Mouse (Mus musculus): ENCODE results near the gene Ptpn21. TPM values are rescaled to one million over a fixed set of nuclear protein-coding genes. Genes with fewer than 3 reads are reported as not detected.

Ptpn21 gene
- polyA plus RNA-seq, 1 experiment from 2014 or later: 5.3 TPM

DNA sequence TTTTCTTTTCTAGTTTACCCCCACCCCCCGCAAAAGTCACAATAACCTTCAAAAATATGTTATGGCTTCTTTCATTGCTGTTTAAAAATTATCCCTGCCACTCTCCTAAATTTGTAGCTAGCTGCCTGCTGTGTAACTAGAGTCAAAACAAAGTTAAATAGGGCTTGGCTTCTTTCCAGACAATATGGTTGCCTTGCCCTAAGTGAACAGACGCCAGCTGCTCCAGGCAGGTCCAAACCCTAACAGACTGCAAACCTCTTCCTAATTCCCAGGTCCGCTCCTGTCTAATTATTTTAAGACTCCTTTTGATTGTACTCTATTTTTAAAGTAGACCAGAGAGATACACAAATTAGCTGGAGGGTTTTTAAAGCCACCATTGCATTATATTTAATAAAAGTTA lies 16.6 kb downstream of the Ptpn21 start:
- DNase-seq (ENCODE audit: low spot score) (peak; percentile 10), ATAC-seq (replicated peaks; ENCODE audit: insufficient number of reproducible peaks, low FRiP score, low TSS enrichment, low read depth) (no peak)
- no peaks in the 10 kb centered on the region for H3K27me3 ChIP-seq (ENCODE audit: control insufficient read depth, insufficient read depth, low read length)
- no peak overlapping the region for H3K27ac ChIP-seq (replicated peaks; ENCODE audit: low read depth, low read length)
- no peak overlapping the region for H3K4me2 ChIP-seq (ENCODE audit: low read depth, low read length)
- H3K36me3 ChIP-seq (replicated peaks; ENCODE audit: control insufficient read depth, insufficient read depth, low read depth, low read length): no peaks in the 10 kb centered on the region
- H3K9me3 ChIP-seq (replicated peaks; ENCODE audit: control insufficient read depth, low read length): no peaks in the 10 kb centered on the region
- 73% methylated on average over 3 of the region's 3 CpGs for WGBS
- no peaks in the 10 kb centered on the region for H3K4me1 ChIP-seq (ENCODE audit: control insufficient read depth, insufficient read depth, low read length)
- H3K4me3 ChIP-seq (ENCODE audit: low read depth, low read length): no peak overlapping the region
- no peak overlapping the region for H3K9ac ChIP-seq (replicated peaks; ENCODE audit: low read length)

DNA sequence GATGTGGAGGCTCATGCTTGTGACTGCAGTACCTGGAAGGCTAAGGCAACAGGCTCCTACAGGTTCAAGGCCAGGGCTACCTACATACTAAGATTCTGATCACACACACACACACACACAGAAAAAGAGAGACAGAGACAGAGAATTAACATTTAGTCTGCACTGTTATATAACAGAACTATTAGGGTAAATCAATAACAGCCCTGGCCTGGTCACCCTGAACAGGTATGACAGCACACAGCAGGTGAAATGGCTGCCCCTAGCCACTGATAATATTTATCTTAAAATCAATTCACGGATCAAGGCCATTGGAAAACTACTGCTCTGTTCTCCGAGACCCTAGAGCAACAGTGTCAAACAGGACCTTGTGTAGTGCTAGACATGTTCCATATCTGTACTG lies 21.1 kb downstream of the Ptpn21 start:
- H3K4me2 ChIP-seq (ENCODE audit: low read depth, low read length): no peak overlapping the region
- 87% methylated on average over 2 of the region's 2 CpGs for WGBS
- H3K27me3 ChIP-seq (ENCODE audit: control insufficient read depth, insufficient read depth, low read length): no peaks in the 10 kb centered on the region
- H3K4me1 ChIP-seq (ENCODE audit: control insufficient read depth, insufficient read depth, low read length): no peaks in the 10 kb centered on the region
- ATAC-seq (replicated peaks; ENCODE audit: insufficient number of reproducible peaks, low FRiP score, low TSS enrichment, low read depth) (no peak), DNase-seq (ENCODE audit: low spot score) (no peak)
- H3K36me3 ChIP-seq (replicated peaks; ENCODE audit: control insufficient read depth, insufficient read depth, low read depth, low read length): no peaks in the 10 kb centered on the region
- H3K27ac ChIP-seq (replicated peaks; ENCODE audit: low read depth, low read length): no peak overlapping the region
- no peaks in the 10 kb centered on the region for H3K9me3 ChIP-seq (replicated peaks; ENCODE audit: control insufficient read depth, low read length)
- H3K9ac ChIP-seq (replicated peaks; ENCODE audit: low read length): no peak overlapping the region
- H3K4me3 ChIP-seq (ENCODE audit: low read depth, low read length): no peak overlapping the region

DNA sequence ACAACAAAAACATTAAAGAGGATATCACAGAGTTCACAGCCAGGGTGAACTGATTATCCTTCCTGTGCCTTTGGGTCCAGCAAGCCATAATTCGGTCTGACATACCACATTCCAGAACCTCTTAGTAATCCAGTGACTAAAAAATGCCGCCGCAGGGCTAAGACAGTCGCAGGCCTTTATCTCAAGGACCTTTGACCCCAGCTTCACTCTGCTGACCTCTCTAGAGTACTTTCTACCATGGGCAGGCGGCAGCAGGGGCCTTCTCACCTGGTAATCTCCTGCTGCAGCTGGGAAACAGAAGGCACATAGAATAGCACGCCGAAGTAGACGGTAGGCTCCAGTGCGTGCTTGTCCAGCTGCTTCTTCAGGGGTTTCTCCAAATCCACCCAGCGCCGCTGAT lies 22.4 kb downstream of the Ptpn21 start:
- H3K4me3 ChIP-seq (ENCODE audit: low read depth, low read length): no peak overlapping the region
- H3K9ac ChIP-seq (replicated peaks; ENCODE audit: low read length): no peak overlapping the region
- no peaks in the 10 kb centered on the region for H3K27me3 ChIP-seq (ENCODE audit: control insufficient read depth, insufficient read depth, low read length)
- WGBS: 10% methylated on average over 11 of the region's 11 CpGs
- no peak overlapping the region for H3K27ac ChIP-seq (replicated peaks; ENCODE audit: low read depth, low read length)
- ATAC-seq (replicated peaks; ENCODE audit: insufficient number of reproducible peaks, low FRiP score, low TSS enrichment, low read depth) (no peak), DNase-seq (ENCODE audit: low spot score) (peak; percentile 9)
- H3K36me3 ChIP-seq (replicated peaks; ENCODE audit: control insufficient read depth, insufficient read depth, low read depth, low read length): no peaks in the 10 kb centered on the region
- H3K9me3 ChIP-seq (replicated peaks; ENCODE audit: control insufficient read depth, low read length): no peaks in the 10 kb centered on the region
- no peaks in the 10 kb centered on the region for H3K4me1 ChIP-seq (ENCODE audit: control insufficient read depth, insufficient read depth, low read length)
- no peak overlapping the region for H3K4me2 ChIP-seq (ENCODE audit: low read depth, low read length)

DNA sequence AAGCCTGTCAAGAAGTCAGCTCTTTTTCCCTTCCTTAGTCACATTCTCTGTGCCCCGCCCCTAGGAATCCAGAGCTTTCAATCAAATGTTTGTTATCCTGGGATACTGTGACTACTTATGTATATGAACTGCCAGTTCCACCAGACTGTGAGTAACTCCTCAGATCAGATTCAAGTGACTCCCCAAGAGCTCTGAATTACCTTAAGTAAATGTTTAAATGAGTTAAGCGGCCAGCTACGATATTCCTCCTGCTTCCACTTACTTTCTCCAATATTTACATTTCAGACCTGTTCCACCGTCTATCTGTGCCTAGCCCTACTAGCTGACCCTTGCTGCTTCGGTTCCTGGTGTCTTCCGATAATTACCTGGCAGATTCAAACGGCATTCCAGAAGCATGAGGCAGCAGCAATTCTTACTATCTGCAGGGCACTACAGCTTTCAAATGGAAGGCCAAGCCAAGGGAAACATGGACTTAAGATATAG lies 23.5 kb downstream of the Ptpn21 start:
- no peaks in the 10 kb centered on the region for H3K36me3 ChIP-seq (replicated peaks; ENCODE audit: control insufficient read depth, insufficient read depth, low read depth, low read length)
- H3K27me3 ChIP-seq (ENCODE audit: control insufficient read depth, insufficient read depth, low read length): no peaks in the 10 kb centered on the region
- H3K4me1 ChIP-seq (ENCODE audit: control insufficient read depth, insufficient read depth, low read length): no peaks in the 10 kb centered on the region
- no peaks in the 10 kb centered on the region for H3K9me3 ChIP-seq (replicated peaks; ENCODE audit: control insufficient read depth, low read length)
- WGBS: 35% methylated on average over 7 of the region's 7 CpGs
- peak; percentile 45 for DNase-seq (ENCODE audit: low spot score)
- H3K9ac ChIP-seq (replicated peaks; ENCODE audit: low read length): no peak overlapping the region
- no peak overlapping the region for H3K4me3 ChIP-seq (ENCODE audit: low read depth, low read length)
- ATAC-seq (replicated peaks; ENCODE audit: insufficient number of reproducible peaks, low FRiP score, low TSS enrichment, low read depth): no peak
- no peak overlapping the region for H3K4me2 ChIP-seq (ENCODE audit: low read depth, low read length)
- no peak overlapping the region for H3K27ac ChIP-seq (replicated peaks; ENCODE audit: low read depth, low read length)

DNA sequence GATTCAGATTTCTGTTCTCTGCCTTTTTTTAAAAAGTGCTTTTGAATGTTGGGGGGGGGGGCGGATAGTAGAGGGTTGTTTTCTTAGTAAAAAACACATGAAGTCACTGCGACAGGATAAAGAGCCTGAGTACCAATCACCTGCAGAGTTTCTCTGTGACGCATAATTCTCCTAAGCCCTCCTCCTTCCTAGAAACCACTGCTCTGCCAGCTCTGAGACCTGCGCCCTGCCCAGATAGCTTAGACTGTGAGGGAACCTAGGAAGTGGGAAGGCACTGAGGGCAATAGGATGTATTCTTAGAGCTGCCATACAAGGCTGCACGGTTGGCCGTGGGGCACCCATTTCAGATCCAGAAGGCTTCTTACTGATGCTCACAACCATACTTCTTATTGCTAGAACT lies 24.4 kb downstream of the Ptpn21 start:
- Histone ChIP-seq H3K27ac (replicated peaks; ENCODE audit: low read depth, low read length) (no peak overlapping the region), H3K9me3 (replicated peaks; ENCODE audit: control insufficient read depth, low read length) (no peaks in the 10 kb centered on the region), H3K4me1 (ENCODE audit: control insufficient read depth, insufficient read depth, low read length) (no peaks in the 10 kb centered on the region), H3K36me3 (replicated peaks; ENCODE audit: control insufficient read depth, insufficient read depth, low read depth, low read length) (no peaks in the 10 kb centered on the region), H3K27me3 (ENCODE audit: control insufficient read depth, insufficient read depth, low read length) (no peaks in the 10 kb centered on the region), H3K4me3 (ENCODE audit: low read depth, low read length) (no peak overlapping the region), H3K4me2 (ENCODE audit: low read depth, low read length) (no peak overlapping the region), H3K9ac (replicated peaks; ENCODE audit: low read length) (no peak overlapping the region)
- no peak for ATAC-seq (replicated peaks; ENCODE audit: insufficient number of reproducible peaks, low FRiP score, low TSS enrichment, low read depth)
- WGBS: 71% methylated on average over 6 of the region's 6 CpGs
- DNase-seq (ENCODE audit: low spot score): no peak

DNA sequence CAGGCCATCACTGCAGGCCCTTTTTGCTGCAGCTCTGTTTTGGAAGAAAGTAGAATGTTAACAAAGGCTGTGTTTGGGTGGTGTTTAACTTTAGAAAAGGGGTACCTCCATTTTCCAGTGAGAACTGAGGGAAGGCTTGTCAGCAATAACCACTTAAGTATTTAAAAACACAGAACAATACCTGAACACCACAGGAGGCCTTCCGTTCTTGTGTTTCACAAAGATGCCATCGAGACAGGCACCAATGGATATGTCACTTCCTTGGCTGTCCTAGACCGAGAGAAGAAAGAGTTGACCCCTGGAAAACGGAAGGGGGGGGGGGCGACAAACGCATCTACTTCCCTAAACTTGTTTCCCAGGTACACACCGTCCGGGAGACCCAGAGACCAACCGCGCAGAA lies 33.2 kb downstream of the Ptpn21 start:
- no peak overlapping the region for H3K9ac ChIP-seq (replicated peaks; ENCODE audit: low read length)
- H3K36me3 ChIP-seq (replicated peaks; ENCODE audit: control insufficient read depth, insufficient read depth, low read depth, low read length): no peaks in the 10 kb centered on the region
- WGBS: 85% methylated on average over 10 of the region's 10 CpGs
- H3K4me1 ChIP-seq (ENCODE audit: control insufficient read depth, insufficient read depth, low read length): no peaks in the 10 kb centered on the region
- no peak overlapping the region for H3K4me2 ChIP-seq (ENCODE audit: low read depth, low read length)
- no peak overlapping the region for H3K27ac ChIP-seq (replicated peaks; ENCODE audit: low read depth, low read length)
- DNase-seq (ENCODE audit: low spot score) (no peak), ATAC-seq (replicated peaks; ENCODE audit: insufficient number of reproducible peaks, low FRiP score, low TSS enrichment, low read depth) (no peak)
- H3K4me3 ChIP-seq (ENCODE audit: low read depth, low read length): no peak overlapping the region
- no peaks in the 10 kb centered on the region for H3K9me3 ChIP-seq (replicated peaks; ENCODE audit: control insufficient read depth, low read length)
- H3K27me3 ChIP-seq (ENCODE audit: control insufficient read depth, insufficient read depth, low read length): no peaks in the 10 kb centered on the region

DNA sequence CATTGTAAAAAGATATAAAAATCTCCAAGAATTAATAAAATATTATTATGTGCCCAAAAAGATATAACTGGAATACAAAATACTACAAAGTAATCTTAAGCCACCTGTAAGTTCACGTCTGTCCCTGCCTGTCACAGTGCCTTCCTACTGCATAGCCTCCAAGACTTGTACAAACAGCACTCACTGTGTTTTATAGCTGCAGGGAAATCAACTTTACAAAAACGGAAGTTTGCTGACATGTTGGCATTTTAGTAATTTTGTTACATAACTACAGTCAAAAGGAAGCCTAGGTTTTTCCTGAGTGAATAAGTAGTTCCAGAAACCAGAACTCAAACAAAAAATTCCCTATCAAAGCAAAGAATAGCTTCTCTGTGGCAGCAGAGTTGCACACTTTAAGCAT lies 33.7 kb downstream of the Ptpn21 start:
- no peak overlapping the region for H3K4me3 ChIP-seq (ENCODE audit: low read depth, low read length)
- no peak for ATAC-seq (replicated peaks; ENCODE audit: insufficient number of reproducible peaks, low FRiP score, low TSS enrichment, low read depth)
- H3K36me3 ChIP-seq (replicated peaks; ENCODE audit: control insufficient read depth, insufficient read depth, low read depth, low read length): no peaks in the 10 kb centered on the region
- H3K27me3 ChIP-seq (ENCODE audit: control insufficient read depth, insufficient read depth, low read length): no peaks in the 10 kb centered on the region
- no peaks in the 10 kb centered on the region for H3K9me3 ChIP-seq (replicated peaks; ENCODE audit: control insufficient read depth, low read length)
- H3K4me1 ChIP-seq (ENCODE audit: control insufficient read depth, insufficient read depth, low read length): no peaks in the 10 kb centered on the region
- WGBS: 63% methylated on average over 2 of the region's 2 CpGs
- DNase-seq (ENCODE audit: low spot score): no peak
- H3K9ac ChIP-seq (replicated peaks; ENCODE audit: low read length): no peak overlapping the region
- no peak overlapping the region for H3K4me2 ChIP-seq (ENCODE audit: low read depth, low read length)
- no peak overlapping the region for H3K27ac ChIP-seq (replicated peaks; ENCODE audit: low read depth, low read length)

DNA sequence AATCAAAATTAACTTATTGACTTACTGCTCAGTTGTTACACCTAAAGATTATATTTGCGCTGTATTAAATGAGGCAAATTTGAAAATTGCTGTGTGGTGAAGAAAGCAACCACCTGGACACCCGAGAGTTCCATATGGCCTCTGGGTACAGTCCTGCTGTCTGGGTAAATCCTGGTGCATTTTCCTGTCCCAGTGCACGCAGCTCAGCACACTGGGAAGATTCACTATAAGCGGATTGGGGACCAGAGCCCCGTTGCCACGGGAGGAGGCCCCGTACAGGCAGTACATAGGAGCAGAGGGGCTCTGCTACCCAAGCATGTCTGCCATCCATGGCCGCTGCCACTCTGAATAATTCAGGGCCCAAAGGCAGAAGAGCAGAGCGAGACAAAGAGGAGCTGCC lies 35.6 kb downstream of the Ptpn21 start:
- WGBS: 85% methylated on average over 9 of the region's 9 CpGs
- ATAC-seq (replicated peaks; ENCODE audit: insufficient number of reproducible peaks, low FRiP score, low TSS enrichment, low read depth) (no peak), DNase-seq (ENCODE audit: low spot score) (no peak)
- Histone ChIP-seq H3K9ac (replicated peaks; ENCODE audit: low read length) (no peak overlapping the region), H3K36me3 (replicated peaks; ENCODE audit: control insufficient read depth, insufficient read depth, low read depth, low read length) (no peaks in the 10 kb centered on the region), H3K4me3 (ENCODE audit: low read depth, low read length) (no peak overlapping the region), H3K27me3 (ENCODE audit: control insufficient read depth, insufficient read depth, low read length) (no peaks in the 10 kb centered on the region), H3K9me3 (replicated peaks; ENCODE audit: control insufficient read depth, low read length) (no peaks in the 10 kb centered on the region), H3K4me2 (ENCODE audit: low read depth, low read length) (no peak overlapping the region), H3K4me1 (ENCODE audit: control insufficient read depth, insufficient read depth, low read length) (no peaks in the 10 kb centered on the region), H3K27ac (replicated peaks; ENCODE audit: low read depth, low read length) (no peak overlapping the region)

Measured in embryonic facial prominence, embryonic 11.5 days (tissue).